Mouse (Mus musculus) urinary bladder, postnatal 0 days (tissue): ENCODE results near the gene Olfr110. TPM values are rescaled to one million over a fixed set of nuclear protein-coding genes. Genes with fewer than 3 reads are reported as not detected.

Experiments used
- polyA plus RNA-seq: library from polyadenylated mRNA; unstranded; fragments of >200 nt; fragmentation: Nextera tagmentation; extraction: Ambion mirVana; gene quantifications from 2 replicates; pipeline ENCODE4 v1.2.1, GENCODE M21; 2015

Gene Olfr110
- polyA plus RNA-seq, result not detected in 2 replicates

DNA sequence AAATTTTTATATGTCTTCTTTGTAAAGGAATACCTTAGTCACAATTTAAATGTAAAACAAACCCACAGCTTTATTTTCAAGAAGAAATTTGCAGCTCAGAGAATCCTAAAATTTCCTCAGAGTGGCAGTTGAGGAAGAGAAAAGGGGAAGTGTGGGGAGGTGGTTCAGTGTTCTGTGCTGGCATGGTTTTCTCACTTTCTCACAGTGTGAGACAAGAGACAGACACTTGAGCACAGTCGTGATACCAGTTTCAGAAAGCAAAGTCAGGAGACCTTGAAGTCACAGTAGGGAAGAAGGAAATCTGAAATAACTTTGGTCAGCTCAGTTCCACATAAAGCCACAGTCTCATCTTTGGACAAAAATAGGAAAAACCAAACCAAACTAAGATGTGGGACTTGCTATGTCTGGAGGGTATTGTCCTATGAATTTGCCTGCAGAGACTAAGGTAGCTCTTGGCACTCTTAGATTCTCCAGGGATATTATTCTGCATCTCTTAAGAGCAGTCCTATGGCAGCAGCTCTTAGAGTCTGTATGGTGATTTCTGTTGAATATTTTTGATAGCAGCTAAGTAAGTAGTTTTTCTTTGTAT lies at the start of gene Olfr110:
Olfr110 (plus strand) TSS at position 539 of the 589 bp plus-strand sequence.

DNA sequence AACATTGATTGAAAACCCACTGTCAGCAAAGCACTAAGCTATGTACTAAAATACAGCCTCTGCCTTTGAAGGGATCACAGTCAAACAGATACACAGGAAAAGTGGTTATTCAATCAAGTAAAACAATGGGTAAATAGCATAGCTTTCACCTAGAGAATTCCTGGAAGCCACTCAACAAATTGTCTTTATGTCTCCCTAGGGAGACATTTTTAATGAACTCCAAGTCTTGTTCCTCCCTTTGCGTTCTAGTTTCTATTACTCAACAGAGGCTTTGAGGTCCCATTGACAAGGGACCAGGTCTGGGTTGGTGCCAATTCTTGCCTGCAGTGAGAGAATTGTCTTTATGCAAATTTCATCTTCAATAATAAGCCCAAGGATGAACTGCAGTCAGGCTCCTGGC lies 47.1 kb upstream of the Olfr110 start, which contains the start of gene Olfr108:
Olfr108 (plus strand) TSS at position 301 of the 400 bp plus-strand sequence.

DNA sequence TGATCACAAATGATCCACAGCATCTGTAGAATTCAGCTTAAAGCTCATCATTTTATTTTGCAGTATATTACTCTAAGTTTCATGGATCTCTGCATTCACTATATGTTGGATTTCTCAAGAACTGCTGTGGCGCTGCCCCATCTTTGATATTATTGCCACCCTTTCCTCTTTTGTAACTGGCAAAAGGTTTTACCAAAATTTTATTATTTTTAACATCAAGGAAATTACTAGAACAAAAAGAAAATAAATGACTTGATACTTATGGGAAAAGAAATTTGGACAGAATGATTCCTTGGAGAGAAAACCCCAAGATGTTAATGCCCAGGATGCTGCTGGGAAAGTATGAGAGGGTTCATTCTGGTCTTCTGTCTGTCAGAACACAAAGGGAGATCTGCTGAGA lies 33.7 kb upstream of the Olfr110 start, which contains the start of gene Olfr109:
Olfr109 (plus strand) TSS at position 301 of the 400 bp plus-strand sequence.

DNA sequence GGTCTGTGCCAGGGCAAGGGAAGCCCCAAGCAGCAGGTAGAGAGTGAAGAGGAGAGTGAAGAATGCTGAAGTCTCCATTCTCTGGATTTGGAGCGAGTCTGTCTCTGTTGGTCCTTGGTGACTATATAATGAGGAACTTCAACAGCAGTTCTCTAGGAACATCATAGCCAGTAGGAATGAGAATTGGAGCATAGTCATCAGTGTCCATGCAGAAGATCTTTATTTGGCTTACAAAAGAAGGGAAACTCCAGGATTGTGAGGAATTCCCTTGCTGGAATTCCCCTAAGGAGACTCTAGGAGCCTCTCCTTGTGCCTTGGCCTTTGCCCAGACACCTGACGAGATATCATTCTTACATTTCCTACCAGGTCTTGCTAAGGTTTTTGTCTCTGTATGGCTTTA lies 8.8 kb upstream of the Olfr110 start, which contains the start of gene H2-M2:
H2-M2 (minus strand) TSS at position 101 of the 400 bp plus-strand sequence.

DNA sequence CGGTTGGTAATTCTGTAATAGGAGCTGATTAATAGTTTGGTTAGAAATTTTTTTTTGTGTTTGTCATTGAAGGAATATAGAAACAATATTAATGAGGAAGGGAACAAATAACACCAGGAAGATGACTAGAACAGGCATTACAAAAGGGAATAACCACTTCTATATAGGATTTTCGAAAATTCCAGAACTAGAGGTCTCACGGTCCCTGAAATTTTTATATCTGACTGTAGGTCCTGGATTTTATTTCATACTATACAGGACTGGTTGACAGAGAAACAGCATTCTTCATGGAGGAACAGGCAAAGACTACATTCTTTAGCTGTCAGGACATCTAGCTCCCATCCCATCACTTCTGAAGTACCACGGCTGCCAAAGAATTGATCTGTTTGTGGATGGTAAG lies 15.5 kb downstream of the Olfr110 start, which contains the start of gene Olfr111:
Olfr111 (plus strand) TSS at position 301 of the 400 bp plus-strand sequence.

Other genes with a start within 250 kb of the Olfr110 start
- gene Olfr98, start 228.7 kb upstream of the Olfr110 start, polyA plus RNA-seq, result not detected in 2 replicates
- gene H2-M3, start 222.2 kb upstream of the Olfr110 start, polyA plus RNA-seq, result 3.8 and 4.2 TPM in 2 replicates
- gene Olfr99, start 209.0 kb upstream of the Olfr110 start, polyA plus RNA-seq, result not detected in 2 replicates
- gene Olfr101, start 188.2 kb upstream of the Olfr110 start, polyA plus RNA-seq, result not detected in 2 replicates
- not detected in 2 replicates for gene Olfr102, start 175.4 kb upstream of the Olfr110 start, polyA plus RNA-seq
- gene Olfr103, start 152.8 kb upstream of the Olfr110 start, polyA plus RNA-seq, result not detected in 2 replicates
- not detected in 2 replicates for gene Olfr104-ps, start 132.9 kb upstream of the Olfr110 start, polyA plus RNA-seq
- gene Olfr105-ps, start 113.4 kb upstream of the Olfr110 start, polyA plus RNA-seq, result not detected in 2 replicates
- gene Olfr106-ps, start 102.1 kb upstream of the Olfr110 start, polyA plus RNA-seq, result not detected in 2 replicates
- not detected in 2 replicates for gene Olfr107, start 93.2 kb upstream of the Olfr110 start, polyA plus RNA-seq
- not detected in 2 replicates for gene Olfr108, start 47.0 kb upstream of the Olfr110 start, polyA plus RNA-seq
- gene Olfr109, start 33.6 kb upstream of the Olfr110 start, polyA plus RNA-seq, result not detected in 2 replicates
- gene H2-M2, start 8.9 kb upstream of the Olfr110 start, polyA plus RNA-seq, result not detected in 2 replicates
- not detected in 2 replicates for gene Olfr111, start 15.6 kb downstream of the Olfr110 start, polyA plus RNA-seq
- gene Olfr112, start 77.0 kb downstream of the Olfr110 start, polyA plus RNA-seq, result not detected in 2 replicates
- not detected in 2 replicates for gene Olfr113, start 85.2 kb downstream of the Olfr110 start, polyA plus RNA-seq
- not detected in 2 replicates for gene Olfr114, start 100.3 kb downstream of the Olfr110 start, polyA plus RNA-seq
- not detected in 2 replicates for gene Olfr115, start 134.6 kb downstream of the Olfr110 start, polyA plus RNA-seq
- not detected in 2 replicates for gene Olfr116, start 134.7 kb downstream of the Olfr110 start, polyA plus RNA-seq
- gene Olfr117, start 171.3 kb downstream of the Olfr110 start, polyA plus RNA-seq, result not detected in 2 replicates
- not detected in 2 replicates for gene Olfr118, start 174.5 kb downstream of the Olfr110 start, polyA plus RNA-seq
- not detected in 2 replicates for gene Olfr119, start 204.1 kb downstream of the Olfr110 start, polyA plus RNA-seq
- not detected in 2 replicates for gene Olfr120, start 229.3 kb downstream of the Olfr110 start, polyA plus RNA-seq